Mouse (Mus musculus): ENCODE measurements around the gene Baiap2l1. TPM values are rescaled to one million over a fixed set of nuclear protein-coding genes. Genes with fewer than 3 reads are reported as not detected.

Gene Baiap2l1
- polyA plus RNA-seq (2021; fragmentation: Nextera tagmentation), result 0.62 and 2.2 TPM in 2 replicates
- long read RNA-seq, experiment 1, partial matches to known transcripts, result 0 of 1 reads
- long read RNA-seq, experiment 1, other reads (novel, unspliced or antisense), result 1 of 1 reads
- long read RNA-seq, experiment 2, partial matches to known transcripts, result 0 of 4 reads
- long read RNA-seq, experiment 2, other reads (novel, unspliced or antisense), result 0 of 4 reads

GRCm38 (mm10) chr5:144357881-144358591 is at the start of gene Baiap2l1:
Gene Baiap2l1, minus strand, starts transcription at chr5:144358112.

GRCm38 (mm10) chr5:144243901-144244487 is 113.9 kb downstream of the Baiap2l1 start, which contains the start of gene Bri3:
Gene Bri3, plus strand, starts transcription at chr5:144244437.

GRCm38 (mm10) chr5:144223503-144223862 is 134.4 kb downstream of the Baiap2l1 start, which contains the start of gene Tecpr1:
Gene Tecpr1, minus strand, starts transcription at chr5:144223615.

Other genes starting within 250 kb of the Baiap2l1 start
- gene Bhlha15, start 167.8 kb downstream of the Baiap2l1 start, polyA plus RNA-seq (2021; fragmentation: Nextera tagmentation), result not detected in 2 replicates
- 32.1 and 32.5 TPM in 2 replicates for gene Tecpr1, start 134.5 kb downstream of the Baiap2l1 start, polyA plus RNA-seq (2021; fragmentation: Nextera tagmentation)
- gene Bri3, start 113.7 kb downstream of the Baiap2l1 start, polyA plus RNA-seq (2021; fragmentation: Nextera tagmentation), result 21.8 and 25.7 TPM in 2 replicates
- 2.8 and 3.4 TPM in 2 replicates for gene Nptx2, start 187.8 kb upstream of the Baiap2l1 start, polyA plus RNA-seq (2021; fragmentation: Nextera tagmentation)